Mouse (Mus musculus): ENCODE data around the gene Myl6. TPM values are rescaled to one million over a fixed set of nuclear protein-coding genes. Genes with fewer than 3 reads are reported as not detected.

The Myl6 gene
- polyA plus RNA-seq, 1 experiment from 2014 or later: 2,543 TPM

GRCm38 (mm10) chr10:128497134-128497737, 3.3 kb upstream of the Myl6 start:
- no peak overlapping the region for H3K9ac ChIP-seq (ENCODE audit: low read depth, low read length)

DNA sequence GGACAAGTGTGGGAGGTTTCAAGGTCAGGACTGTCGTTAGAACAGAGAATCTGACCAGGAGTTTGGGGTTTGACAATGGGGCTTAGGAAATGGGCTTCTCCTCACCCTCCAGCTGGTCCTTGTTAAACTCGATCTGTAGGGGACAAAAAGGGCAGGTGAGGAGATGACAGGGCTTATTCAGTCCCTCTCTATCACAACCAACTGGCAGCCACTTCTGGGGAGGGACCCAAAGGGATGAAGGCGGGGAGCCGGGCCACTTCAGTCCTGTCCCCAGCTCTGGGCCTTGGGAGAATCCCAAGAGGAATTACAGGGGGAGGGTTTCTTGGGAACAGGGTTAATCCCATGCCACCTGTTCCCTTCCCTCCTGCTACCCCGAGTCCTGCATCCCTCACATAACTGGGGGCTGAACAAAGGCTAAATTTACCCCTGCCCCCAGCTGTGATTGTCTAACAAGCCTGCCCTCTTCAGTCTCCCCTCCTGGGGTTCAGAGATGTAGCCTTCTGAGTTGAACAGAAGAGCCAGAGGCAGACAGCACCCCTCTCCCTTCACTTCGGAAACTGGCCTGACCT, 2.6 kb upstream of the Myl6 start:
- H3K36me3 ChIP-seq (ENCODE audit: control insufficient read depth, insufficient read depth): no peaks in the 10 kb centered on the region; the same call in 1 of the 2 replicates
- H3K27me3 ChIP-seq (replicated peaks; ENCODE audit: control insufficient read depth, insufficient read depth, low read length): no peaks in the 10 kb centered on the region
- H3K4me2 ChIP-seq (replicated peaks; ENCODE audit: low read depth): no peak overlapping the region
- no peak for TF ChIP-seq CTCF (IDR thresholded peaks at IDR 0.05; ENCODE audit: low read depth)
- H3K9me3 ChIP-seq (ENCODE audit: control insufficient read depth): no peaks in the 10 kb centered on the region
- ATAC-seq: no peak
- WGBS: 56% methylated on average over 6 of the region's 6 CpGs
- no peak overlapping the region for H3K27ac ChIP-seq (ENCODE audit: low read depth, low read length)
- no peak overlapping the region for H3K4me3 ChIP-seq (ENCODE audit: low read depth, low read length)
- no peak overlapping the region for H3K9ac ChIP-seq (ENCODE audit: low read depth, low read length)
- no peaks in the 10 kb centered on the region for H3K4me1 ChIP-seq (replicated peaks; ENCODE audit: control insufficient read depth, insufficient read depth, low read length)

More at GRCm38 (mm10) chr10:128497134-128497737, 3.3 kb upstream of the Myl6 start:
- H3K4me1 ChIP-seq (replicated peaks; ENCODE audit: control insufficient read depth, insufficient read depth, low read length): no peaks in the 10 kb centered on the region
- no peaks in the 10 kb centered on the region for H3K27me3 ChIP-seq (replicated peaks; ENCODE audit: control insufficient read depth, insufficient read depth, low read length)
- no peak for TF ChIP-seq CTCF (IDR thresholded peaks at IDR 0.05; ENCODE audit: low read depth)
- no peak overlapping the region for H3K4me3 ChIP-seq (ENCODE audit: low read depth, low read length)
- H3K9me3 ChIP-seq (ENCODE audit: control insufficient read depth): no peaks in the 10 kb centered on the region
- H3K27ac ChIP-seq (ENCODE audit: low read depth, low read length): no peak overlapping the region
- H3K4me2 ChIP-seq (replicated peaks; ENCODE audit: low read depth): no peak overlapping the region
- no peaks in the 10 kb centered on the region for H3K36me3 ChIP-seq (ENCODE audit: control insufficient read depth, insufficient read depth)
- WGBS: 58% methylated on average over 6 of the region's 6 CpGs
- no peak for ATAC-seq

GRCm38 (mm10) chr10:128495903-128496302, 2.0 kb upstream of the Myl6 start:
- H3K4me3 ChIP-seq (ENCODE audit: low read depth, low read length): no peak overlapping the region
- TF ChIP-seq CTCF (IDR thresholded peaks at IDR 0.05; ENCODE audit: low read depth): no peak
- H3K36me3 ChIP-seq (ENCODE audit: control insufficient read depth, insufficient read depth): peaks cover 2% of the 10 kb centered on the region; the same call in 1 of the 2 replicates
- H3K9me3 ChIP-seq (ENCODE audit: control insufficient read depth): no peaks in the 10 kb centered on the region
- no peak overlapping the region for H3K27ac ChIP-seq (ENCODE audit: low read depth, low read length)
- H3K27me3 ChIP-seq (replicated peaks; ENCODE audit: control insufficient read depth, insufficient read depth, low read length): no peaks in the 10 kb centered on the region
- H3K4me1 ChIP-seq (replicated peaks; ENCODE audit: control insufficient read depth, insufficient read depth, low read length): no peaks in the 10 kb centered on the region
- WGBS: 74% methylated on average over 4 of the region's 4 CpGs
- no peak overlapping the region for H3K9ac ChIP-seq (ENCODE audit: low read depth, low read length)
- no peak for ATAC-seq
- H3K4me2 ChIP-seq (replicated peaks; ENCODE audit: low read depth): no peak overlapping the region

GRCm38 (mm10) chr10:128495270-128495669, 1.3 kb upstream of the Myl6 start:
- H3K36me3 ChIP-seq (ENCODE audit: control insufficient read depth, insufficient read depth): peaks cover 4% of the 10 kb centered on the region; the same call in 1 of the 2 replicates
- no peaks in the 10 kb centered on the region for H3K27me3 ChIP-seq (replicated peaks; ENCODE audit: control insufficient read depth, insufficient read depth, low read length)
- H3K9me3 ChIP-seq (ENCODE audit: control insufficient read depth): no peaks in the 10 kb centered on the region
- peak; percentile 29 for TF ChIP-seq CTCF (IDR thresholded peaks at IDR 0.05; ENCODE audit: low read depth)
- WGBS: 80% methylated on average over 2 of the region's 2 CpGs
- H3K4me2 ChIP-seq (replicated peaks; ENCODE audit: low read depth): peak overlapping the region; percentile 91
- no peaks in the 10 kb centered on the region for H3K4me1 ChIP-seq (replicated peaks; ENCODE audit: control insufficient read depth, insufficient read depth, low read length)
- H3K9ac ChIP-seq (ENCODE audit: low read depth, low read length): 0 out of 2 replicates have a peak overlapping the region, but pooled peaks have one; percentile 90
- H3K27ac ChIP-seq (ENCODE audit: low read depth, low read length): no peak overlapping the region
- ATAC-seq: no peak
- H3K4me3 ChIP-seq (ENCODE audit: low read depth, low read length): peak overlapping the region; percentile 94; the same call in 1 of the 2 replicates

- Histone ChIP-seq H3K27ac (ENCODE audit: low read depth, low read length) (peak overlapping the region; percentile 95; the same call in 1 of the 2 replicates), H3K9ac (ENCODE audit: low read depth, low read length) (peak overlapping the region; percentile 90), H3K9me3 (ENCODE audit: control insufficient read depth) (no peaks in the 10 kb centered on the region), H3K27me3 (replicated peaks; ENCODE audit: control insufficient read depth, insufficient read depth, low read length) (no peaks in the 10 kb centered on the region), H3K4me3 (ENCODE audit: low read depth, low read length) (peak overlapping the region; percentile 94), H3K4me1 (replicated peaks; ENCODE audit: control insufficient read depth, insufficient read depth, low read length) (no peaks in the 10 kb centered on the region), H3K36me3 (ENCODE audit: control insufficient read depth, insufficient read depth) (peaks cover 5% of the 10 kb centered on the region), H3K4me2 (replicated peaks; ENCODE audit: low read depth) (peak overlapping the region; percentile 91)
- TF ChIP-seq CTCF (IDR thresholded peaks at IDR 0.05; ENCODE audit: low read depth): peak; percentile 29; the same call in 1 of the 2 replicates
- WGBS: 47% methylated on average over 11 of the region's 11 CpGs
- no peak for ATAC-seq
These were observed 811 bp upstream of the Myl6 start for GRCm38 (mm10) chr10:128494667-128495245.

DNA sequence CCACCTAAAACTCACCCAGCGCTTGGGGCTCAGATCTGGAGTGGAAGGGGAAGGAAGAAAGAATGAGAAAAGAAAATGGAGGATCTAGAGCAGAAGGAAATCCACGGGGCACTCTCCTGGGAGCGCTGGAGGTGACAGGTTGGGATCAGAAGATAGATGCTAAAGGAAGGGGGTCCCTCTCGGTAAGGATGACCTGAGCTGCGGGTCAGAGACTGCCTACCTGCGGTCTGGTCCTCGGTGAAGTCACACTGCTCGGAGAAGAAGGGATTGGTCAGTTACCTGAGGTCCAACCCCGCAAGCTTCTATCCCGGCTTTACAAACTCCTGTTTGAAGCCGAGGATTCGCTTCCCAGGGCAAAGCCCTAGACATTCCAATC, 638 bp downstream of the Myl6 start:
- H3K27ac ChIP-seq (ENCODE audit: low read depth, low read length): peak overlapping the region; percentile 95
- no peaks in the 10 kb centered on the region for H3K4me1 ChIP-seq (replicated peaks; ENCODE audit: control insufficient read depth, insufficient read depth, low read length)
- H3K4me3 ChIP-seq (ENCODE audit: low read depth, low read length): peak overlapping the region; percentile 94
- WGBS: under 1% methylated on average over 12 of the region's 12 CpGs
- H3K4me2 ChIP-seq (replicated peaks; ENCODE audit: low read depth): peak overlapping the region; percentile 91
- no peaks in the 10 kb centered on the region for H3K27me3 ChIP-seq (replicated peaks; ENCODE audit: control insufficient read depth, insufficient read depth, low read length)
- peak overlapping the region; percentile 90 for H3K9ac ChIP-seq (ENCODE audit: low read depth, low read length)
- no peaks in the 10 kb centered on the region for H3K9me3 ChIP-seq (ENCODE audit: control insufficient read depth)
- peak; percentile 35 for ATAC-seq
- no peak for TF ChIP-seq CTCF (IDR thresholded peaks at IDR 0.05; ENCODE audit: low read depth)
- H3K36me3 ChIP-seq (ENCODE audit: control insufficient read depth, insufficient read depth): peaks cover 19% of the 10 kb centered on the region
